Mouse (Mus musculus): ENCODE results near the gene Mcoln2. TPM values are rescaled to one million over a fixed set of nuclear protein-coding genes. Genes with fewer than 3 reads are reported as not detected.

The Mcoln2 gene
- total and polyA plus RNA-seq, 3 experiments: 31.0 to 34.9 (median 32.0) TPM

GRCm38 (mm10) chr3:146225061-146225761, 75.6 kb downstream of the Mcoln2 start:
- no peak overlapping the region for H3K27ac ChIP-seq (ENCODE audit: insufficient read depth, low read depth)
- no peaks in the 10 kb centered on the region for H3K79me2 ChIP-seq (replicated peaks; ENCODE audit: control insufficient read depth, extremely low read depth, insufficient read depth, poor library complexity, severe bottlenecking)
- H3K4me3 ChIP-seq (replicated peaks in 1 of 3; ENCODE audit: low read depth in 2 of 3, low read length in 2 of 3, poor library complexity in 1 of 3): no peak overlapping the region
- in situ Hi-C loops (cut with MboI; ENCODE audit: low pct_ligation_motif_present, low pct_unique_long_range_greater_than_20kb, low sequenced_read_pairs) (no loop called here), dilution Hi-C loops (cut with MboI; ENCODE audit: extremely low pct_ligation_motif_present, extremely low pct_unique_long_range_greater_than_20kb, low sequenced_read_pairs) (no loop called here)
- no peaks in the 10 kb centered on the region for H3K36me3 ChIP-seq (replicated peaks in 1 of 2; ENCODE audit: control insufficient read depth in 1 of 2, insufficient read depth in 1 of 2, low read length in 1 of 2)
- H3K9ac ChIP-seq (ENCODE audit: insufficient read depth, low read depth): no peak overlapping the region
- peaks cover 1% of the 10 kb centered on the region for H3K27me3 ChIP-seq (replicated peaks)
- H3K4me2 ChIP-seq (ENCODE audit: insufficient read depth, low read depth, poor library complexity, severe bottlenecking): no peak overlapping the region; the same call in 1 of the 2 replicates
- peaks cover 2% of the 10 kb centered on the region for H3K9me3 ChIP-seq (replicated peaks; ENCODE audit: low read length)
- DNase-seq (ENCODE audit: extremely low read depth): no peak
- peaks cover 0 to 4% of the 10 kb centered on the region in 2 experiments; a peak in 1 of 4 replicates for H3K4me1 ChIP-seq (ENCODE audit: control insufficient read depth in 1 of 2, insufficient read depth in 2 of 2)
- TF ChIP-seq TBP (conservative IDR thresholded peaks at IDR 0.05; ENCODE audit: low read depth, low read length) (no peak), TCF12 (IDR thresholded peaks at IDR 0.05; ENCODE audit: low read depth, low read length) (no peak), KAT2A (IDR thresholded peaks at IDR 0.05; ENCODE audit: insufficient replicate concordance, low read length) (no peak), RCOR1 (conservative IDR thresholded peaks at IDR 0.05; ENCODE audit: low read depth, low read length) (no peak), JUND (conservative IDR thresholded peaks at IDR 0.05; ENCODE audit: low read depth, low read length) (no peak), NRF1 (IDR thresholded peaks at IDR 0.05; ENCODE audit: low read depth, low read length) (no peak), USF2 (conservative IDR thresholded peaks at IDR 0.05; ENCODE audit: low read depth, low read length) (no peak), ELF1 (IDR thresholded peaks at IDR 0.05; ENCODE audit: low read depth, low read length) (no peak), MXI1 (IDR thresholded peaks at IDR 0.05; ENCODE audit: low read depth, low read length) (no peak), PAX5 (IDR thresholded peaks at IDR 0.05; ENCODE audit: low read length) (no peak), E2F4 (IDR thresholded peaks at IDR 0.05; ENCODE audit: insufficient replicate concordance, low read depth, low read length) (no peak), EP300 (IDR thresholded peaks at IDR 0.05; ENCODE audit: low read length) (no peak), CHD1 (IDR thresholded peaks at IDR 0.05; ENCODE audit: low read depth, low read length) (no peak), MEF2A (IDR thresholded peaks at IDR 0.05; ENCODE audit: borderline replicate concordance, low read depth, low read length) (no peak), MAZ (IDR thresholded peaks at IDR 0.05; ENCODE audit: low read depth, low read length) (no peak), ZMIZ1 (IDR thresholded peaks at IDR 0.05; ENCODE audit: low read depth, low read length) (no peak), CHD2 (IDR thresholded peaks at IDR 0.05; ENCODE audit: low read length) (no peak), SIN3A (IDR thresholded peaks at IDR 0.05; ENCODE audit: low read length) (no peak)

GRCm38 (mm10) chr3:146227427-146227826, 77.8 kb downstream of the Mcoln2 start:
- Histone ChIP-seq H3K4me2 (ENCODE audit: insufficient read depth, low read depth, poor library complexity, severe bottlenecking) (no peak overlapping the region), H3K36me3 (replicated peaks in 1 of 2; ENCODE audit: control insufficient read depth in 1 of 2, insufficient read depth in 1 of 2, low read length in 1 of 2) (no peaks in the 10 kb centered on the region), H3K27me3 (replicated peaks) (peaks cover 1% of the 10 kb centered on the region), H3K4me3 (replicated peaks in 1 of 3; ENCODE audit: low read depth in 2 of 3, low read length in 2 of 3, poor library complexity in 1 of 3) (no peak overlapping the region), H3K9me3 (replicated peaks; ENCODE audit: low read length) (no peaks in the 10 kb centered on the region), H3K4me1 (ENCODE audit: control insufficient read depth in 1 of 2, insufficient read depth in 2 of 2) (peaks cover 0 to 4% of the 10 kb centered on the region in 2 experiments; a peak in 1 of 4 replicates), H3K27ac (ENCODE audit: insufficient read depth, low read depth) (no peak overlapping the region), H3K9ac (ENCODE audit: insufficient read depth, low read depth) (no peak overlapping the region), H3K79me2 (replicated peaks; ENCODE audit: control insufficient read depth, extremely low read depth, insufficient read depth, poor library complexity, severe bottlenecking) (no peaks in the 10 kb centered on the region)
- DNase-seq (ENCODE audit: extremely low read depth): no peak
- dilution Hi-C loops (cut with MboI; ENCODE audit: extremely low pct_ligation_motif_present, extremely low pct_unique_long_range_greater_than_20kb, low sequenced_read_pairs) (no loop called here), in situ Hi-C loops (cut with MboI; ENCODE audit: low pct_ligation_motif_present, low pct_unique_long_range_greater_than_20kb, low sequenced_read_pairs) (no loop called here)
- TF ChIP-seq CTCF (conservative IDR thresholded peaks at IDR 0.05 in 1 of 2, IDR thresholded peaks at IDR 0.05 in 1 of 2; ENCODE audit: low read depth in 2 of 2, low read length in 2 of 2): peak in 1 of 2 experiments; percentile 52; a peak in 2 of 4 replicates
- no peak for TF ChIP-seq RCOR1 (conservative IDR thresholded peaks at IDR 0.05; ENCODE audit: low read depth, low read length)
- no peak for TF ChIP-seq TCF12 (IDR thresholded peaks at IDR 0.05; ENCODE audit: low read depth, low read length)
- TF ChIP-seq SMC3 (IDR thresholded peaks at IDR 0.05; ENCODE audit: low read depth, low read length): peak; percentile 38
- no peak for TF ChIP-seq JUND (conservative IDR thresholded peaks at IDR 0.05; ENCODE audit: low read depth, low read length)
- TF ChIP-seq ZMIZ1 (IDR thresholded peaks at IDR 0.05; ENCODE audit: low read depth, low read length): no peak
- TF ChIP-seq RAD21 (IDR thresholded peaks at IDR 0.05; ENCODE audit: low read depth, low read length): peak; percentile 52
